Mouse (Mus musculus): ENCODE measurements at regions not wholly inside any gene's neighbourhood (a gene's known extent, or its start where the extent isn't known, plus 50 kb on each side); places are given as distances from the start of the nearest gene placed in this dataset.

DNA sequence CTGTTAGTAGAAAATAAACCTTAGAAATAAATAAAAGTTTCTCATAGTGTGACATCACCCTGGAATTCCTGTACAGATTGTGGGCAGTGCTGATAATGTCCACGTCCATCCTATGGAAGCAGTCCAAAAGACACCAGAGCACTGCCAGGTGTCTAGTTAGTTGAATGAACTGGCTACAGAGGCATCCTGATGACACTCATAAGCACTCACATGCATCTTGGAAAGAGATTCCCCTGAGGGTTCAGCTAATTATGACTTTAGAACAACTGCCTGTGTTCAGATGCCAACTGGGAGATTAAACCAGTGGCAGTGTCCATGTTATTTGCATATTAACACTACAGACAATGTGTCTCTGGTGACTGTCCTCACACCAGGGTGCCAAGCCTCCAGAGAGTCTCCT, 411.6 kb upstream of the Intu start:
- no peaks in the 10 kb centered on the region for H3K4me1 ChIP-seq (ENCODE audit: control insufficient read depth, insufficient read depth, low read length)
- no peaks in the 10 kb centered on the region for H3K27me3 ChIP-seq (ENCODE audit: control insufficient read depth, insufficient read depth, low read length)
- TF ChIP-seq CTCF (IDR thresholded peaks at IDR 0.05; ENCODE audit: low read depth, low read length) (no peak), POLR2A (IDR thresholded peaks at IDR 0.05; ENCODE audit: extremely low read depth, insufficient read depth, low read length) (no peak)
- no peak for DNase-seq (ENCODE audit: extremely low read depth, low read depth, low spot score)
- H3K4me3 ChIP-seq (ENCODE audit: insufficient read depth, low read depth, low read length): no peak overlapping the region
- H3K36me3 ChIP-seq (ENCODE audit: control insufficient read depth, insufficient read depth, low read length): no peaks in the 10 kb centered on the region
- H3K27ac ChIP-seq (replicated peaks; ENCODE audit: insufficient read depth, low read depth, low read length): no peak overlapping the region
- H3K79me2 ChIP-seq (ENCODE audit: control insufficient read depth, insufficient read depth, low read length): no peaks in the 10 kb centered on the region
- no peak overlapping the region for H3K9ac ChIP-seq (ENCODE audit: low read depth, low read length)
- 44% methylated on average over 1 of the region's 1 CpGs for WGBS

DNA sequence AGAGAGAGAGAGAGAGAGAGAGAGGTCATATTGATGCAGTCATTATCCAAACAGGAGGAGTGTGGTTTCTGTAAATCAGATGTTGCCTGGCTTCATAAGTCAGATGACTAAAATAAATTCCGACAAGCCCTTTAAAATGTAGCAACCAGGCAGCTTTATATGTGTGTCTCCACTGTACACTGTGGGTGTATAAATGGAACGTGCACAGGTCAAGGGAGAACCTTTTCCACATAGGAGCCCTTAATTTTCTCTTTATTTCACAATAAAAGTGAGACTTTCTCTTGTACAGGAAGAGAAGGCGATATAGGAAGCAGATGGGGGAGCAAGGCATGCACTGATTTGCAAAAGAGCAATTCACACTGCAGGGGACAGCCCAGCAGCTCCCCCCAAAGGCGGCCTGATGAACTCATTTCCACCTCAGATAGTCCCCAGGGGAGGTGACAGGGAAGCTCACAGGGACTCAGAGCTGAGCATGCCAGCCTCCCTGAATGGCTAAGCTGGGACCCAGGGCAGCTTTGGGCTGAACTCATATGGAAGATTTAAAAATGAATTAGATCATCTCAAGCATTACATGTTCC, 410.7 kb upstream of the Intu start:
- 41% methylated on average over 4 of the region's 4 CpGs for WGBS
- H3K27me3 ChIP-seq (ENCODE audit: control insufficient read depth, insufficient read depth, low read length): no peaks in the 10 kb centered on the region
- no peak for DNase-seq (ENCODE audit: extremely low read depth, low read depth, low spot score)

DNA sequence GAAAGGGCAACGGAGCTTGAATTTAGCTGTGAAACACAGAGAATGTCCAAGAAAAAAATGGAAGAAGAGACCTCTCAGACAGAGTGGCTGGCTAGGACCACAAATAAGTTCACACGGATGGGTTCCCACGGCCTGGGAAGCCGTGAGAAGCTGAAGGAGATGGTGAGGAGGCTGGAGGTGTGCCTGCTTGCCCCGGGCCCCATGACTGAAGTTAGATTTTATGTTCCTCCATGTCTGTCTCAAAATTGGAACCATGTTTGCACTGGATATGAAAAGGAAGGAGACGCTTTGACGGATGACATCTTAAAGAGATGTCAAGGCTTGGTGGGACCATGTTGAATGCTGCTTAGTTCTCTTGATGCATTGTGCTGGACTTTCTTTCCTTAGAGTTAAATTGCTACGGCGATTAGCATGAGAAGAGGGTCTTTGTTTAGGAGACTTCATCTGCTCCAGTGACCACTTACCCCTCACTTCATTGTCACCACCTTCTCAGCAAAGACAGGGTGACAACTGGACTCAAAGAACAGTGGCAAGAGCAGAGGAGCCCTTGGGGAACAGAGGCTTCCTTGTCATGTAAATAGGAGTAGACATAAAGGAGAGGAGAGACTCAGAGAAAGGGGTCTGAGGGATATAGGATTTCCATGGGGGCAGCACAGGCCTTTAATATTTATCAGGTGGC, 407.4 kb upstream of the Intu start:
- H3K27ac ChIP-seq (replicated peaks; ENCODE audit: insufficient read depth, low read depth, low read length): no peak overlapping the region
- H3K4me3 ChIP-seq (ENCODE audit: insufficient read depth, low read depth, low read length): no peak overlapping the region
- TF ChIP-seq CTCF (IDR thresholded peaks at IDR 0.05; ENCODE audit: low read depth, low read length): no peak
- no peak for TF ChIP-seq POLR2A (IDR thresholded peaks at IDR 0.05; ENCODE audit: extremely low read depth, insufficient read depth, low read length)
- no peak overlapping the region for H3K9ac ChIP-seq (ENCODE audit: low read depth, low read length)
- H3K36me3 ChIP-seq (ENCODE audit: control insufficient read depth, insufficient read depth, low read length): no peaks in the 10 kb centered on the region
- H3K4me1 ChIP-seq (ENCODE audit: control insufficient read depth, insufficient read depth, low read length): no peaks in the 10 kb centered on the region
- WGBS: 91% methylated on average over 9 of the region's 9 CpGs
- H3K79me2 ChIP-seq (ENCODE audit: control insufficient read depth, insufficient read depth, low read length): no peaks in the 10 kb centered on the region
- H3K27me3 ChIP-seq (ENCODE audit: control insufficient read depth, insufficient read depth, low read length): no peaks in the 10 kb centered on the region
- no peak for DNase-seq (ENCODE audit: extremely low read depth, low read depth, low spot score)

More for the DNA sequence above, 410.7 kb upstream of the Intu start:
- TF ChIP-seq CTCF (IDR thresholded peaks at IDR 0.05; ENCODE audit: low read depth, low read length): peak; percentile 31; the same call in 1 of the 2 replicates
- TF ChIP-seq POLR2A (IDR thresholded peaks at IDR 0.05; ENCODE audit: extremely low read depth, insufficient read depth, low read length): no peak
- no peak overlapping the region for H3K9ac ChIP-seq (ENCODE audit: low read depth, low read length)
- H3K79me2 ChIP-seq (ENCODE audit: control insufficient read depth, insufficient read depth, low read length): no peaks in the 10 kb centered on the region
- no peak overlapping the region for H3K4me3 ChIP-seq (ENCODE audit: insufficient read depth, low read depth, low read length)
- H3K36me3 ChIP-seq (ENCODE audit: control insufficient read depth, insufficient read depth, low read length): no peaks in the 10 kb centered on the region
- no peak overlapping the region for H3K27ac ChIP-seq (replicated peaks; ENCODE audit: insufficient read depth, low read depth, low read length)
- no peaks in the 10 kb centered on the region for H3K4me1 ChIP-seq (ENCODE audit: control insufficient read depth, insufficient read depth, low read length)

DNA sequence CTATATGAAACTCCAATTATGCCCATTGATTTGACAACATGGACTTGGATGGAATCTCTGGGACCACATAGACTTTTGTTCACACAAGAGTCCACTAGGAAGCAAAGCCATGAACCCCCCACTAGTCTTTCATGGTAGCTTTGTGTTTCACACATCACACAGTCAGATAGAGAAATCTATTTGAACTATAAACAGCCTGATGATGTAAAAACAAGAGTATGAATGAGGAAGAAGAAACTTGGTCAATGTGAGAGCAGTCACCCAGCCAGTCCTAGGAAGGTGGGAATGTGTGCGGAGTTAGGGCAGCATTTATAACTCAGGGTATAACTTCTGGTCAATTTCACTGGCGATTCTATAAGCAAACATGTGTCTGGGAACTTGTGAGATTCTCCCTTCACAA, 404.2 kb upstream of the Intu start:
- no peak for DNase-seq (ENCODE audit: extremely low read depth, low read depth, low spot score)
- H3K36me3 ChIP-seq (ENCODE audit: control insufficient read depth, insufficient read depth, low read length): no peaks in the 10 kb centered on the region
- TF ChIP-seq POLR2A (IDR thresholded peaks at IDR 0.05; ENCODE audit: extremely low read depth, insufficient read depth, low read length): no peak
- no peak for TF ChIP-seq CTCF (IDR thresholded peaks at IDR 0.05; ENCODE audit: low read depth, low read length)
- no peak overlapping the region for H3K9ac ChIP-seq (ENCODE audit: low read depth, low read length)
- no peak overlapping the region for H3K4me3 ChIP-seq (ENCODE audit: insufficient read depth, low read depth, low read length)
- H3K4me1 ChIP-seq (ENCODE audit: control insufficient read depth, insufficient read depth, low read length): no peaks in the 10 kb centered on the region
- no peaks in the 10 kb centered on the region for H3K79me2 ChIP-seq (ENCODE audit: control insufficient read depth, insufficient read depth, low read length)
- H3K27ac ChIP-seq (replicated peaks; ENCODE audit: insufficient read depth, low read depth, low read length): no peak overlapping the region
- H3K27me3 ChIP-seq (ENCODE audit: control insufficient read depth, insufficient read depth, low read length): no peaks in the 10 kb centered on the region
- 81% methylated on average over 2 of the region's 2 CpGs for WGBS

DNA sequence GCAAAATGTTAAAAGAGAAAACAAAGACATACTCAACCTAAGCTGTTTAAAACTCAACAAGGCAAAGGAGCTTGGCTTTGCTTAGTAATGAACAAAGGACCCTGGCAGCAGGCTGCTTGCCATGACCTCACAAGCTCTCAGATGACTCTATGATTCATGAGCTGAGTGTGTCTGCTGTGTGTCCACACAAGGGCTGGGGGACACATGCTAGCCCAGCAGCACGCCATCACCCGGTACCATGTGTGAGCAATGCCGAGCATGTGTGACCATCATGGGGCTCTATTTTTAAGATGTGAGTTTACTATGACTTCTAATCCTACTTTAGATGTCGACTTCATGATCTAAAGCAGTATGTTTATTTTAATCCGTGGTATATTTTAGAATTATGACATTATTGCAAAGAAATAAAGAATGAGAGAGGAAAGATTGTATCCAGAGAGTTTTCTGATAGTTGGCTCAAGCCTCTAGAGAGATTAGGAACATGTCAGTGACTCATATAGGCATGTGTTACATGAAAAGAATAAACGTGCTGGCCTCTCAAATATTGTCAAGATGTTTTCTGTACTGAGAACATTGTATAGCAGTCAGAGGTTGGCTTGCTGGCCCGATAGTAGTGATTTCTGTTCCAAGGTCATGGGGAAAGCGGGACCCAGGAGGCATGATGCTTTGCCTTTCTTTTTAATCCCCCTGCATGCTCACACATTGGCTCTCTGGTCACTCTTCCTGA, 400.1 kb upstream of the Intu start:
- Histone ChIP-seq H3K27me3 (ENCODE audit: control insufficient read depth, insufficient read depth, low read length) (no peaks in the 10 kb centered on the region), H3K4me3 (ENCODE audit: insufficient read depth, low read depth, low read length) (no peak overlapping the region), H3K79me2 (ENCODE audit: control insufficient read depth, insufficient read depth, low read length) (no peaks in the 10 kb centered on the region), H3K27ac (replicated peaks; ENCODE audit: insufficient read depth, low read depth, low read length) (no peak overlapping the region), H3K36me3 (ENCODE audit: control insufficient read depth, insufficient read depth, low read length) (no peaks in the 10 kb centered on the region), H3K9ac (ENCODE audit: low read depth, low read length) (no peak overlapping the region), H3K4me1 (ENCODE audit: control insufficient read depth, insufficient read depth, low read length) (no peaks in the 10 kb centered on the region)
- WGBS: 82% methylated on average over 8 of the region's 8 CpGs
- TF ChIP-seq POLR2A (IDR thresholded peaks at IDR 0.05; ENCODE audit: extremely low read depth, insufficient read depth, low read length) (no peak), CTCF (IDR thresholded peaks at IDR 0.05; ENCODE audit: low read depth, low read length) (no peak)
- DNase-seq (ENCODE audit: extremely low read depth, low read depth, low spot score): no peak

GRCm38 (mm10) chr3:40138671-40139070, 392.4 kb upstream of the Intu start:
- Histone ChIP-seq H3K27ac (replicated peaks; ENCODE audit: insufficient read depth, low read depth, low read length) (no peak overlapping the region), H3K4me3 (ENCODE audit: insufficient read depth, low read depth, low read length) (no peak overlapping the region), H3K79me2 (ENCODE audit: control insufficient read depth, insufficient read depth, low read length) (no peaks in the 10 kb centered on the region), H3K4me1 (ENCODE audit: control insufficient read depth, insufficient read depth, low read length) (no peaks in the 10 kb centered on the region), H3K27me3 (ENCODE audit: control insufficient read depth, insufficient read depth, low read length) (no peaks in the 10 kb centered on the region), H3K9ac (ENCODE audit: low read depth, low read length) (no peak overlapping the region), H3K36me3 (ENCODE audit: control insufficient read depth, insufficient read depth, low read length) (no peaks in the 10 kb centered on the region)
- TF ChIP-seq POLR2A (IDR thresholded peaks at IDR 0.05; ENCODE audit: extremely low read depth, insufficient read depth, low read length): no peak
- TF ChIP-seq CTCF (IDR thresholded peaks at IDR 0.05; ENCODE audit: low read depth, low read length): no peak
- no peak for DNase-seq (ENCODE audit: extremely low read depth, low read depth, low spot score)
- 87% methylated on average over 5 of the region's 5 CpGs for WGBS

Measured in liver, adult 2 months (tissue).